Mouse (Mus musculus): ENCODE results near the gene Nfix. TPM values are rescaled to one million over a fixed set of nuclear protein-coding genes. Genes with fewer than 3 reads are reported as not detected.

Nfix gene
- total RNA-seq, 2 experiments from 2014 or later: 12.0 to 44.4 TPM

GRCm38 (mm10) chr8:84798446-84799135 lies 1.6 kb downstream of the Nfix start:
- no peak for ATAC-seq (replicated peaks; ENCODE audit: poor library complexity)

GRCm38 (mm10) chr8:84797971-84798370 lies 2.2 kb downstream of the Nfix start:
- no peak for ATAC-seq (replicated peaks; ENCODE audit: poor library complexity)

GRCm38 (mm10) chr8:84797256-84797797 lies 2.8 kb downstream of the Nfix start:
- no peak for ATAC-seq (replicated peaks; ENCODE audit: poor library complexity)

- ATAC-seq (replicated peaks; ENCODE audit: poor library complexity): no peak
Measured at GRCm38 (mm10) chr8:84794486-84794885, 5.7 kb downstream of the Nfix start.

GRCm38 (mm10) chr8:84793791-84794485 lies 6.2 kb downstream of the Nfix start:
- ATAC-seq (replicated peaks; ENCODE audit: poor library complexity): no peak

GRCm38 (mm10) chr8:84793134-84793533 lies 7.0 kb downstream of the Nfix start:
- ATAC-seq (replicated peaks; ENCODE audit: poor library complexity): 0 out of 2 replicates have a peak, but pooled peaks have one; percentile 23

GRCm38 (mm10) chr8:84792429-84792947 lies 7.7 kb downstream of the Nfix start:
- ATAC-seq (replicated peaks; ENCODE audit: poor library complexity): no peak

- ATAC-seq (replicated peaks; ENCODE audit: poor library complexity): no peak; the same call in 1 of the 2 replicates
Measured at GRCm38 (mm10) chr8:84790537-84790936, 9.6 kb downstream of the Nfix start.

- ATAC-seq (replicated peaks; ENCODE audit: poor library complexity): no peak
Measured at GRCm38 (mm10) chr8:84789855-84790486, 10.2 kb downstream of the Nfix start.

GRCm38 (mm10) chr8:84789345-84789744 lies 10.8 kb downstream of the Nfix start:
- no peak for ATAC-seq (replicated peaks; ENCODE audit: poor library complexity)

- no peak for ATAC-seq (replicated peaks; ENCODE audit: poor library complexity)
Measured at GRCm38 (mm10) chr8:84788896-84789295, 11.2 kb downstream of the Nfix start.

- ATAC-seq (replicated peaks; ENCODE audit: poor library complexity): no peak
Measured at GRCm38 (mm10) chr8:84787523-84788302, 12.4 kb downstream of the Nfix start.

GRCm38 (mm10) chr8:84786801-84787467 lies 13.2 kb downstream of the Nfix start:
- ATAC-seq (replicated peaks; ENCODE audit: poor library complexity): no peak

GRCm38 (mm10) chr8:84785756-84786677 lies 14.1 kb downstream of the Nfix start:
- ATAC-seq (replicated peaks; ENCODE audit: poor library complexity): no peak

GRCm38 (mm10) chr8:84785506-84785755 lies 14.7 kb downstream of the Nfix start:
- ATAC-seq (replicated peaks; ENCODE audit: poor library complexity): no peak

GRCm38 (mm10) chr8:84784681-84785505 lies 15.3 kb downstream of the Nfix start:
- ATAC-seq (replicated peaks; ENCODE audit: poor library complexity): peak; percentile 15; the same call in 1 of the 2 replicates

GRCm38 (mm10) chr8:84783919-84784581 lies 16.1 kb downstream of the Nfix start:
- no peak for ATAC-seq (replicated peaks; ENCODE audit: poor library complexity)
